Mouse (Mus musculus) forebrain, embryonic 14.5 days (tissue): ENCODE data around the gene Pwp2. TPM values are rescaled to one million over a fixed set of nuclear protein-coding genes. Genes with fewer than 3 reads are reported as not detected.

Experiments used
- ATAC-seq: fragments of 200-750 bp; cut with Nextera tagmentation; 2 replicates; pipeline ENCODE4 v1.8.0; 2017; ENCODE audit warnings: mild to moderate bottlenecking, moderate library complexity
- DNase-seq: peaks from one replicate; pipeline ENCODE4 v3.0.0-alpha.2; 2015; ENCODE audit warnings: low spot score
- H3K27ac ChIP-seq: fragments of 300-500 bp; sonication (generic); 2 replicates; pipeline ENCODE4 v1.5.1; 2014; ENCODE audit warnings: low read depth, mild to moderate bottlenecking, control low read depth, low read length, moderate library complexity
- H3K27me3 ChIP-seq: fragments of 300-500 bp; sonication (generic); replicated peaks from 2 replicates; pipeline ENCODE4 v1.6.1; 2014; ENCODE audit warnings: low read length, control low read depth, mixed read lengths; ENCODE audit not compliant: control insufficient read depth, insufficient read depth
- H3K36me3 ChIP-seq: fragments of 300-500 bp; sonication (generic); 2 replicates; pipeline ENCODE4 v1.6.1; 2014; ENCODE audit warnings: low read length, control low read depth; ENCODE audit not compliant: control insufficient read depth, insufficient read depth
- H3K4me1 ChIP-seq: fragments of 300-500 bp; sonication (generic); 2 replicates; pipeline ENCODE4 v1.6.1; 2014; ENCODE audit warnings: antibody characterized with exemption, low read length, control low read depth; ENCODE audit not compliant: control insufficient read depth, insufficient read depth
- H3K4me2 ChIP-seq: fragments of 300-500 bp; sonication (generic); 2 replicates; pipeline ENCODE4 v1.6.1; 2014; ENCODE audit warnings: mild to moderate bottlenecking, control low read depth, low read length
- H3K4me3 ChIP-seq: fragments of 300-500 bp; sonication (generic); 2 replicates; pipeline ENCODE4 v1.5.1; 2014; ENCODE audit warnings: low read depth, low read length, control low read depth
- H3K9ac ChIP-seq: fragments of 300-500 bp; sonication (generic); 2 replicates; pipeline ENCODE4 v1.6.1; 2014; ENCODE audit warnings: mild to moderate bottlenecking, low read length, control low read depth, moderate library complexity
- H3K9me3 ChIP-seq: fragments of 300-500 bp; sonication (generic); replicated peaks from 2 replicates; pipeline ENCODE4 v1.6.1; 2016; ENCODE audit warnings: low read length, control low read depth, mixed read lengths; ENCODE audit not compliant: control insufficient read depth
- WGBS: fragments of 180-500 bp; shearing (Covaris S2); extraction: QIAGEN DNeasy Blood & Tissue Kit; methylation state at CpG from one replicate; pipeline ENCODE4 v1.1.7; 2014; 5-methylcytosine and 5-hydroxymethylcytosine counted together
- polyA plus RNA-seq: library from polyadenylated mRNA; unstranded; fragments of >200 nt; fragmentation: Nextera tagmentation; extraction: Ambion mirVana; gene quantifications from 2 replicates; pipeline ENCODE4 v1.2.1, GENCODE M21; 2014

The Pwp2 gene
- polyA plus RNA-seq, 1 experiment from 2014 or later = 16.4 TPM

DNA sequence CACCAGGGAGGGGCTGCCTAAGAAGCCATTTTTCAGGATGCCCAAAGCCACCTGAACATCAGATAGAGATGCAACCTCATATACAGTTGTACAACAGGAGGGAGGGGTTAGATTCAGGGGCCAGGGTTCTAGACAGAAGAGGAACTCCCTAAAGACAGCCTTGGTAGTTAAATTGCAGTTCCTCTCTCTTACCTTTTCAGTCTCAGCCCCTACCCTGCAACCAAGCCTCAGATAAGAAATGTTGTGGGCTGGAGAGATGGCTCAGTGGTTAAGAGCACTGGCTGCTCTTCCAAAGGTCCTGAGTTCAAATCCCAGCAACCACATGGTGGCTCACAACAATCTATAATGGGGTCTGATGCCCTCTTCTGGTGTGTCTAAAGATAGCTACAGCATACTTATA, 17.2 kb downstream of the Pwp2 start:
- no peak overlapping the region for H3K4me3 ChIP-seq
- H3K4me1 ChIP-seq = peaks cover 5% of the 10 kb centered on the region; the same call in 1 of the 2 replicates
- no peak overlapping the region for H3K4me2 ChIP-seq
- no peak overlapping the region for H3K27ac ChIP-seq
- ATAC-seq (no peak), DNase-seq (no peak)
- peaks cover 59% of the 10 kb centered on the region for H3K36me3 ChIP-seq
- H3K9me3 ChIP-seq = no peaks in the 10 kb centered on the region
- H3K27me3 ChIP-seq = no peaks in the 10 kb centered on the region
- no peak overlapping the region for H3K9ac ChIP-seq

DNA sequence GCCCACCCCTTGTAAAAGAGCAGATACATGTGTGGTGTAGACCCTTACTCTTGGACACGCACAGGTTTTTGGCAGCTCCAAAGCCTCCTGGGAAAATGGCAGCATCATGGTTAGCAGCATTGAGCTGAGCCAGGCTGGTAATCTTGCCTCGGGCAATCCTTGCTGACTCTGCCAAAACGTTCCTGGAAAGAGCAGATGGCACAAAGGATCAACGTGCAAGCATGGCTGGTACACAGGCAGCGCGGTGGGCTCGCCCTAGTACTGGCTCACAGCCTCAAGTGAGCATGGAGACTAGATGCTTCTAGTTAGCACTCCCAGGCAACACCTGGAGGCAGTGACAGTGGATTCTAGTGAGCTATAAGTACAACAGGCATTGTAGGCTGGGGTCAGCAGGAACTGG, 17.6 kb downstream of the Pwp2 start:
- Histone ChIP-seq H3K4me3 (no peak overlapping the region), H3K4me2 (no peak overlapping the region), H3K36me3 (peaks cover 58% of the 10 kb centered on the region), H3K9ac (no peak overlapping the region), H3K9me3 (no peaks in the 10 kb centered on the region), H3K27me3 (no peaks in the 10 kb centered on the region), H3K27ac (no peak overlapping the region), H3K4me1 (peaks cover 5% of the 10 kb centered on the region; the same call in 1 of the 2 replicates)
- DNase-seq = peak; percentile 55
- WGBS = 69% methylated on average over 7 of the region's 7 CpGs
- ATAC-seq = no peak

DNA sequence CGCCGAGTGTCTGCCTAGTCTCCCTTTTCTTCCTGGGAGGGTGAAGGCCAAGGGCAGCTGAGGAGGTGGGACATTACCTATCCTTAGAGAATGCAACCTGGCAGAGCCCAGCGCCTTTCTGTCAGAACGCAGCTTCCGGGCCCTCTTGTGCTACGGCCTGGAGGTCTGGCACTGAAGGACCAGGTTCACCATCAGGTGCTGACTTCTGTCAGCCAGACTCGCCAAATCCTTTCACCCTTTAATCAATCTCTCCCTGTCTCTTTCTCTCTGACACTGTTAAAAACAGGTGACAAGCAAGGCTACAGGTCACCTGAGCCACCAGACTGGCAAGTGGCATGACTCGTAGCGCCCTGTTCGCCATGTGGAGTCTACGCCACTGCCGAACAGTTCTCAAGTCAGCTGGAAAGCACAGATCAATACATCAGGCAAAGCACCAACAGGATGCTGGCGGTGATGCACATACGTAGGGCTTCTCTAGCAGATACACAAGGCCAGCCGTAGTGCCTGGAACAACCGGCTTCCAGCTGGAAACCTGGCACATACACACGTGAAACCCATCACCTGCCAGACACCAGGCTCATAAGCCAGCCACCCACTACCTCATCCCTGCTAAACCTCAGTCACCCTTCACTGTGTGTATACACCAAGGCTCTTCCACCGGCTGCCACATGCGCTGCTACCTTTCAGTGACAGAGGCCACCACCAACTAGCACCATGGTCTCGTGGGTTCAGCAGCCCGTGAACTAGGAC, 19.5 kb downstream of the Pwp2 start:
- Histone ChIP-seq H3K9me3 (no peaks in the 10 kb centered on the region), H3K27me3 (no peaks in the 10 kb centered on the region), H3K36me3 (peaks cover 55% of the 10 kb centered on the region), H3K4me1 (peaks cover 5% of the 10 kb centered on the region; the same call in 1 of the 2 replicates), H3K4me3 (no peak overlapping the region), H3K4me2 (no peak overlapping the region), H3K9ac (no peak overlapping the region), H3K27ac (no peak overlapping the region)
- 93% methylated on average over 21 of the region's 21 CpGs for WGBS
- ATAC-seq (no peak), DNase-seq (no peak)

DNA sequence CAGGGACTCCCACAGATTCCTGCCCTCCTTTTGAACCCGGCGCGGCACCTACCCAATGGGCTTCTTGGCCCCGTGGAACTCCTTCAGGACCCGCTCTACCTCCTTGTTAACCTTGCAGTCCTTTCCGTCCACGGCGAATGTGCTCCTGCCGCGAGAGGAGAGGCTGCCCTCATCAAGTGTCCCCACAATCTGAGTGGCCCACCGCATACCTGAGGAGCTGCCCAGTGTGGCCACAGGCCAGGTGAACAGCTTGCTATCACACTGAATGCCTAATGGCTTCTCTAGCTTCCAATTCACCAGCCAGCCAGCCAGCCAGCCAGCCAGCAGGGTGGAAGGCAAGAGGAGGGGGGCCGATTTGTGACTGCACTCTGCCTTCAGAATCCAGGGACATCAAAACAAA, 20.2 kb downstream of the Pwp2 start:
- Histone ChIP-seq H3K4me2 (no peak overlapping the region), H3K36me3 (peaks cover 56% of the 10 kb centered on the region), H3K4me1 (peaks cover 5% of the 10 kb centered on the region), H3K9ac (no peak overlapping the region), H3K27me3 (no peaks in the 10 kb centered on the region), H3K27ac (no peak overlapping the region), H3K4me3 (no peak overlapping the region), H3K9me3 (no peaks in the 10 kb centered on the region)
- DNase-seq = no peak
- WGBS = 93% methylated on average over 12 of the region's 12 CpGs
- ATAC-seq = no peak

DNA sequence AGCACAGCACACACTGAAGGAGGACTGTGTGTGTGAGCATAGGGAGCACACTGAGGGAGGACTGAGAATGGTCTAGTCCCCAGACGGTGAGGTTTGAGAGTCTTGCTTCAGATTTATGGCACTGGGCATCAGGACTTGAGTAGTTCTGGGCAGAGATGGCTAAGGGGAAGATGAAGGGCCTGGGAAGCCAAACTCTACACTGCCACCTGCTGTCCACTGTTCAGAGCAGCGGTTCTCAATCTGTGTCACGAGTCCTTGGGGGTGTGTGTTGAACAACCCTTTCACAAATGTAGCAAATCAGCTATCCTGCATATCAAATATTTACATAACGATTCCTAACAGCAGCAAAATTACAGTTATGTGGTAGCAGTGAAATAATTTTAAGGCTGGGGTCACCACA, 21.0 kb downstream of the Pwp2 start:
- ATAC-seq (no peak), DNase-seq (peak; percentile 71)
- peaks cover 56% of the 10 kb centered on the region for H3K36me3 ChIP-seq
- no peak overlapping the region for H3K27ac ChIP-seq
- no peak overlapping the region for H3K9ac ChIP-seq
- H3K4me1 ChIP-seq = peaks cover 7% of the 10 kb centered on the region
- no peaks in the 10 kb centered on the region for H3K27me3 ChIP-seq
- H3K4me3 ChIP-seq = no peak overlapping the region
- H3K4me2 ChIP-seq = no peak overlapping the region
- WGBS = 37% methylated on average over 4 of the region's 4 CpGs
- H3K9me3 ChIP-seq = no peaks in the 10 kb centered on the region

DNA sequence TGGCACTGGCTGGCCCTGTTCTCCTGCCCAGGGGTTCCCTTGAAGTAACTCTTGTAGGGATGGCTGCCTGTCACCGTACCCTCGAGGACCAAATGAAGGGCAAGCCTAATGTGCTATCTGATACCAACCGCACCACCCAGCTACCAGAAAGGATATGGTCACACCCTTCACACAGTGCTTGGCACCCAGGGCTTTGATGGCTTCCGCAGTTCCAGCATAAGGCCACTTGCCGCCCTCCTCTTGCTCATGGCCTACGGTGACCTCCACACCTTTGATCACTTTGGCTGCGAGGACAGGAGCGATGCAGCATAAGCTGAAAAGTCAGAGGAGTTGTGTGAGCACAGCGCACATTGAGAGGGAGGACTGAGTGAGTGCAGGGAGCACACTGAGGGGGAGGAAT, 21.7 kb downstream of the Pwp2 start:
- no peak overlapping the region for H3K27ac ChIP-seq

DNA sequence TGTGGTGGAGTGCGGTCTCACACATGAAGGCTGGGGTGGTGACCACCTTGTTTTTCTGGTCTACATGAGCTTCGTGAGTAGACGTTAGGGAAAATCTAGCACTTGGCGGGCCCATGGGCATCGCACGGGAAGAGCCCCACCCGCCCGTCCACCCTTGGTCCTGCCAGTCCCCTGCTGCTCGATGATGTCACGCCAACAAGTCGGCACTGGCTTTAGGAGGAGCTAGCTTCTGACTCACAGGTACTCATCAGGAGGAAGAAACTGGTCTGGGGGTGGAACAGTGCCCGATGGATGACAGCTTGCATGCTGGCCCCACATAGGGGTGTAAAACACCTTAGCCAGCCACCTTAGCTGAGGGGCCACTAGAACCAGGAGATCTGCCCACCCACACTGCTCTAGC, 22.3 kb downstream of the Pwp2 start:
- H3K4me3 ChIP-seq = no peak overlapping the region
- ATAC-seq (no peak), DNase-seq (no peak)
- no peaks in the 10 kb centered on the region for H3K9me3 ChIP-seq
- H3K27ac ChIP-seq = no peak overlapping the region
- H3K9ac ChIP-seq = no peak overlapping the region
- no peak overlapping the region for H3K4me2 ChIP-seq
- H3K36me3 ChIP-seq = peaks cover 56% of the 10 kb centered on the region
- WGBS = 95% methylated on average over 12 of the region's 12 CpGs
- no peaks in the 10 kb centered on the region for H3K27me3 ChIP-seq
- peaks cover 4% of the 10 kb centered on the region; the same call in 1 of the 2 replicates for H3K4me1 ChIP-seq

More for the DNA sequence above, 21.7 kb downstream of the Pwp2 start:
- no peaks in the 10 kb centered on the region for H3K27me3 ChIP-seq
- ATAC-seq (no peak), DNase-seq (no peak)
- H3K36me3 ChIP-seq = peaks cover 56% of the 10 kb centered on the region
- no peaks in the 10 kb centered on the region for H3K9me3 ChIP-seq
- H3K4me3 ChIP-seq = no peak overlapping the region
- no peak overlapping the region for H3K4me2 ChIP-seq
- peaks cover 4% of the 10 kb centered on the region; the same call in 1 of the 2 replicates for H3K4me1 ChIP-seq
- 93% methylated on average over 9 of the region's 9 CpGs for WGBS
- H3K9ac ChIP-seq = no peak overlapping the region

DNA sequence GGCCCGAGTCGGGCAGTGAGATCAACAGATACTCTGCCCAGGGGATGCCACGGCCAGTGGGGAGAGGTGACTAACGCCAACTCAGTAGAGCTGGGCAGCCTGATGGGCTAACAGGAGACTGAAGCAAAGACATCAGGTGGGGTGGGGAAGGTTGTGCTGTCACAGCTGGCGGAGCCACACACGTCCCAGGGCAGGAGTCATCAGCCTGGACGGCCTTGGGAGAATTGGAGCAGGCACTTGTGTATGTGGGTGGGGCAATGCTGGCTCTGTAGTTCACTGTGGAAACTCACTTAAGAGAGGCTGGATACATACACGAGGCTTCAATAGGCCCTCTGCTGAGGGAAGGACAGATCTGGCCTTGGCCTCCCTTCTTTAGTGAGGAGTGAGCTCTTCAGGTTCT, 23.9 kb downstream of the Pwp2 start:
- H3K4me2 ChIP-seq = no peak overlapping the region
- H3K27me3 ChIP-seq = no peaks in the 10 kb centered on the region
- H3K27ac ChIP-seq = no peak overlapping the region
- 90% methylated on average over 8 of the region's 8 CpGs for WGBS
- H3K36me3 ChIP-seq = peaks cover 40% of the 10 kb centered on the region
- peaks cover 4% of the 10 kb centered on the region; the same call in 1 of the 2 replicates for H3K4me1 ChIP-seq
- H3K9ac ChIP-seq = no peak overlapping the region
- DNase-seq (no peak), ATAC-seq (no peak)
- H3K4me3 ChIP-seq = no peak overlapping the region
- H3K9me3 ChIP-seq = no peaks in the 10 kb centered on the region

DNA sequence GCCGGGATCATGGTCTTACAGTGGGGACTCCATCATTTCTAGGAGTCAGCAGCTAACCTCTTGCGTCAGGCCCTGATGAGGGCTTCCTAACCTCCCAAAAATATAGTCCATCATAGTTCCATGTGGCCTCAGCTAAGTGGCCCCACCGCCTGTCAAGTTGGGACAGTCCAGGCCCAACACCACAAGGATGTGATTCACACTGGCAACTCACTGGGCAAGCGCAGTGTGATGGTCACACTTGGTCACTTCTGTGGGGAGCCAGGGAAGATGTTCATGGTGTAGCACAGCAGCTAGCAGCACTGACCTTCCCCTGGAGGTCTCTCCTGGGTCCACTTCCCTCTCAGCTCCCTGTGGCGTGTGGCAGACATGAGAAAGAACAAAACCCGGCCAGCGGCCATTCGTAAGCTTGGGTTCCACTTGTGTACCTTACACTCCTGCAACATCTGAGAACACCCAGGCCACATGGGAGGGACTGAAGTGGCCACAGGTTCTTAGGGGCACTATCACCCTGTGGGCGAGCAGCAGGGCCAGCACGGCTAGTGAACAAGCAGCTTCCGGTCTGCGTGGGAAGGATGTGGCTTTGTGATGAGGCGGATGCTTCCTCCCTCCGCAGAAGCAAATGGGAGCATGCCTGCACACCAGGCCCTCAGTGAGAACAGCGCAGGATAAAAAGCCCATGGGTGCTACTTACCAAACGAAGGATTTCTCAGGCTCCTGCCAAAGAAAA, 24.4 kb downstream of the Pwp2 start:
- Histone ChIP-seq H3K4me3 (no peak overlapping the region), H3K36me3 (peaks cover 35% of the 10 kb centered on the region), H3K9me3 (no peaks in the 10 kb centered on the region), H3K9ac (0 out of 2 replicates have a peak overlapping the region, but pooled peaks have one; percentile 21), H3K27ac (no peak overlapping the region), H3K4me2 (no peak overlapping the region), H3K4me1 (peaks cover 4% of the 10 kb centered on the region; the same call in 1 of the 2 replicates), H3K27me3 (no peaks in the 10 kb centered on the region)
- ATAC-seq (no peak), DNase-seq (no peak)
- WGBS = 91% methylated on average over 16 of the region's 16 CpGs
